Mouse (Mus musculus) cerebellum, adult 9-11 months (tissue): ENCODE measurements at regions not wholly inside any gene's neighbourhood (a gene's known extent, or its start where the extent isn't known, plus 50 kb on each side); places are given as distances from the start of the nearest gene placed in this dataset.

ENCODE experiments used
- DNase-seq: peaks from one replicate; pipeline ENCODE4 v3.0.0; 2022

GRCm38 (mm10) chr3:148112204-148112603 lies 878.2 kb downstream of the Adgrl2 start:
- DNase-seq = no peak

GRCm38 (mm10) chr3:148107031-148107430 lies 883.3 kb downstream of the Adgrl2 start:
- DNase-seq = no peak

GRCm38 (mm10) chr3:148093930-148094329 lies 896.4 kb downstream of the Adgrl2 start:
- DNase-seq = no peak

- DNase-seq = no peak
Measured at GRCm38 (mm10) chr3:148075841-148076240, 914.5 kb downstream of the Adgrl2 start.

- no peak for DNase-seq
Measured at GRCm38 (mm10) chr3:148066701-148067100, 923.7 kb downstream of the Adgrl2 start.

- no peak for DNase-seq
Measured at GRCm38 (mm10) chr3:148056074-148056473, 934.3 kb downstream of the Adgrl2 start.

DNA sequence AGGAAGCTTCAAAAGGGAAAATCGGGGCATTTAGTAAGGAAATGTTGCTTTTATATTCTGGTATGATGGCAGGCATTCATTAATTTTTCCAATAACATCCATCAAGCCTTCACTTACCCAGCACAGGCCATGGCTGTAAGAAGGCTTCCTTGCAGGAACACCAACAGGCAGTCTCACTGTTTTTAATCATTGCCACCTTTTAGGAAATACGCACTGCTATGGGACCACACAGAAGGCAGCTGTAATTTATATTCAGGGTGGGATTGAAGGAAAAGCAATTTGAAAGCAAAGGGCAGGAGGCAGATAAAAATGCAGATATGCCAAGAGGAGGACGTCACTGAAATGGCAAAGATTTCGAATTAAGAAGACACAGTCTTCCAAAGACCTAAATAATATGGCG lies 937.8 kb downstream of the Adgrl2 start:
- DNase-seq = no peak

- no peak for DNase-seq
Measured at GRCm38 (mm10) chr3:148048247-148048646, 942.1 kb downstream of the Adgrl2 start.

GRCm38 (mm10) chr3:148032532-148032931 lies 957.8 kb downstream of the Adgrl2 start:
- DNase-seq = no peak

- DNase-seq = no peak
Measured at GRCm38 (mm10) chr3:148005831-148006230, 984.5 kb downstream of the Adgrl2 start.

- DNase-seq = no peak
Measured at GRCm38 (mm10) chr3:148004006-148004405, 986.3 kb downstream of the Adgrl2 start.

- no peak for DNase-seq
Measured at GRCm38 (mm10) chr3:147999330-147999953, 990.9 kb downstream of the Adgrl2 start.

GRCm38 (mm10) chr3:147991738-147992137 lies 998.6 kb downstream of the Adgrl2 start:
- no peak for DNase-seq

- no peak for DNase-seq
Measured at GRCm38 (mm10) chr3:147990831-147991230, 999.5 kb downstream of the Adgrl2 start.

DNA sequence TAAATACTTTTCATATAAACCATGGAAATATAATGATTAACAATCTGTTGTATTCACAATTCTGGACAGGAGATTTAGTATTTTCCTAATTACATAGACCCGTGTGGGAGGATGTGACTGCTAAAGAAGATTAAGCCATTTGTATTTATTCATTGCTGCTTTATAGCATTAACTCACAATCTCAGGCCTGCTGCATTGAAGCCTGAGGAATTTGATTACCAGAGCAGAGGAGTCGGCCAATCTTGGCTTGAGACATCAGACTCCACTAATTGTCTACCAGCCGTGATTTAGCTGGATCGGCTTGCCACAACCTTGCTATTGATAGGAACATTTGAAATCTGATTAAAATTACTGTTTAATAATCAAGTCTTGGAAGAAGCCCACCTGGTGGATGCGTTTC lies 1007.5 kb downstream of the Adgrl2 start:
- DNase-seq = no peak

DNA sequence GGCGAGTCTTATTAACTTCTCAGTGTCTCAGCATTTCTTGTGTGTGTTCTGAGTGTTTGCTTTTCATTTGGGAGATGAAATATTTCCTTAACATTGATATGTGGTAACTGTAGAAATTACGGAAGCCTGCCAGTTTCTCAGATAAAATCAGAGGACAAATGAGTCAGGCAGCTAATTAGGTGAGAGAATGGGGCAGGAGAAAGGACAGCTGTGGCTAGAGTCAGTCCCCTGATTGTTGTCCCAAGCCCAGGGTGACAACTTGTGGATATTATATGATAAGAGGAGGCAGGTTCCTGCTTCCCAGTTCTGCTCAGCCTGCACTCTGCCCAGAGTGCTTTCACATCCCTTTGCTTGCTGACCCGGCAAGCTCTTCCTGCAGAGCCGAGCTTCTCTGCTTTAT lies 1008.7 kb downstream of the Adgrl2 start:
- DNase-seq = no peak

DNA sequence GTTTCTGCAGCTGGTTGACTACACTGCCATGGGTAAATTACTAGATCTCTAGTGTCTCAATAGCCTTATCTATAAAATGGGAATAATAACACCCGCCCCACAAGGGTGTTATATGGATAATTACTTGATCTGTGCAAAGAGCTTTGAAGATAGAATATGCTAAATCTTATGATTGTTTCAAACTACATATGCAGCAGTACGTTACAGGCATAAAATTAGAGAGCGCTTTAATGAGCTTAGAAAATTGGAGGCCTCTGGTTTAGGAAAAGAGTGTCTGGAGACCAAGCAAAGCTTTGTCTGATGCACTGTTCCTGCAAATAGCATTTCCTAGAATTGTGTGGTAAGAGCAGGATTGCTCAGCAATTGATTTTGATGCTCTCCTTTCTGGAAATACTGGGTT lies 1013.8 kb downstream of the Adgrl2 start:
- DNase-seq = no peak

DNA sequence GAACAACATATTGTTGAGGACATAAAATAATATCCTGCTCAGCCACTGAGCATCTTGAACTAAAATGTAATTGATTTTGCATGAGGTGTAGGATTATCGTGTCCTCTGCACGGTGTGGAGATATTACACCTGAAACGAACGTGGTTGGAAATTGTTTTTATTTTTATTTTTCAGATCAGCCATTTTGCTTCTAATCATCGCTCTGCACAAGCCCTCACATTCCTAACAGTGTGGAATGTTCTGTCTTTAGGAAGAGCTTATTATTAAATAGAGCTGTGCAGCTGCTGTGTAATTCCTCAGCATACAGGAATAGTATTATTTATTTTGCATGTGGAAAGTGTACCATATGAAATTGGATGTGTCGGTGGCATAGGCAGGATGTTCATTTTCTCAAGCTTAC lies 1014.3 kb downstream of the Adgrl2 start:
- no peak for DNase-seq

GRCm38 (mm10) chr3:147975500-147975899 lies 1014.9 kb downstream of the Adgrl2 start:
- no peak for DNase-seq

- DNase-seq = no peak
Measured at GRCm38 (mm10) chr3:147974515-147974914, 1015.8 kb downstream of the Adgrl2 start.

DNA sequence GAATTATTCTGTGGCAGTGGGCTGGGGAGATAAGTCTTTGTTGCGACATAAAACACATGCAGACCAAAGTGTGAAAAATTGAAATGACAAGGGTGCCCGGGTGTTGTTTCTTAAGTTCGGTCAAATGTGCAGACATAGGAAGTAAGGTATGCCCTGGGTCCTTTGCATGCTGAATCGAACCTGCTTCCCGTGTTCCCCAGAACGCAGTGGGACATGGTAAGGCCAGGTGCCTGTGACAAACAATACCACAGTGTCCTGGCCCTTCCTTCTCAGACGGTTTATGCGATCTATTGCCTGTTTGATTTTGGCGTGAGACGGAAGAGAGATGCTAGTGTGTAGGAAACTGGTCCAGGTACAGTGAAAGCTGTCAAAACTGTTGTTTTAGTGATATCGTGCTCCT lies 1022.1 kb downstream of the Adgrl2 start:
- DNase-seq = no peak

DNA sequence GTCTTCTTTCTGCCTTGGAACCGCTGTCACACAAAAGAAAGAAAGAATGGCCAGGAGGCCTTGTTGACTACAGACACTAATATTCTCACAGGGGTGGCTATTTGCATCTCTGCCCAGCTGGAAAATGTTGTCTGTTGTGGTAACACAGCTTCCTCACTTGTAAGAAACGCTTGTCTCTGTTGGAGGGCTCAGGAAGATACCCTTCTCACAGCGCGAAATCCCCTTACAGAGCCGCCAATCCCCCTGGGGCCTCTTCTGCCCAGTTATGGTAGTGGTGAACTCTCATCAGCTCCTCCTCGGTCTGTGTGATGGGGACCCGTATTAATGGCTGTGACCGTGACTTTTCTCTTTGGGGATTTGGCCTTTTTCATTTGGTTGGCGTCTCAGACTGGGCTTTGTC lies 1022.5 kb downstream of the Adgrl2 start:
- DNase-seq = no peak

DNA sequence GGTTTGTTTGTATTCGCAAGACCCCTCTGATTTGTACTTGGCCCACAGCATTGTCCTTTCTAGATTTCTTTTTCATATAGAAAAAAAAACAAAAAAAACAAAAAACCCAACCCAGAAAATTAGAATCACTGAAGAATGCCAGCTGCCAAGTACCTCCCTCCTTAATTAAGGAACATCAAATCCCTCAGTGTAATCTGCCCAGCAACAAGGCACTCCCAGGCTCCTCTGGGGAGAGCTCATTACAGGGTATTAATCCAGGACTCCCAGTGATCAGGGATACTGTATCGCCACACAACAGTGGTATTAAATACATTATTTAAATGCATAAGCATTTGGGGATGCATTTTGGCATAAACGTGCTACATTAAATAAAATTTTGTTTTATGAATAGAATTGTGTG lies 1023.1 kb downstream of the Adgrl2 start:
- DNase-seq = no peak

DNA sequence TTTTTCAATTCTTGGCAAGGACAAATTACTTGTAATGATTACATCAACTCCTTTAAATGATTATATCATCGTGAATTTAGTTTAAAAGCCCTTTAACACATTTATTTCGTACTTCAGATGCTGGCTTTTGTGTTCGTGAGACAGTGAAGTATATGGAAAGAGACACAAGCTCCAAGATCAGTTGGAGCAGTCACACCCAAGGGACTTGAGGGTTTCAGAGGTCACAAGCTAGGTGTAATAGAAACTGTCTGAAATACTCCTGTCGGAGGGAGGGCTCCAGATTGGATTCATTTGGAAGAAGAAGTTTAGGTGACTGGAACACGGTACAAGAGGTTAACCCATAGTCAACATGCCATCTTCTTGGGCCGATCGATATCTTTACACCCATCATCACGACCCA lies 1023.5 kb downstream of the Adgrl2 start:
- no peak for DNase-seq

GRCm38 (mm10) chr3:147966379-147966778 lies 1024.0 kb downstream of the Adgrl2 start:
- no peak for DNase-seq
